Mouse (Mus musculus) heart, postnatal 14 days (tissue): Measurements from ENCODE around the gene Ubash3b. TPM values are rescaled to one million over a fixed set of nuclear protein-coding genes. Genes with fewer than 3 reads are reported as not detected.

ENCODE experiments used
- total RNA-seq, 2 experiments: library from RNA; stranded (reverse); gene quantifications; 2 replicates each; pipeline ENCODE4 v1.2.3; 2021

Gene Ubash3b
- total RNA-seq, 2 experiments from 2014 or later = 1.7 to 1.8 TPM

Other genes with a start within 250 kb of the Ubash3b start
- not detected for gene Jhy, start 197.6 kb downstream of the Ubash3b start, total RNA-seq
- under 1 TPM; 0.12 to 0.14 TPM for gene Crtam, start 157.1 kb downstream of the Ubash3b start, total RNA-seq